Mouse (Mus musculus) thymus, adult 18-20 months (tissue): ENCODE results near the gene Ogfod1.

Experiments
- DNase-seq, 2 experiments: peaks; one replicate each; pipeline ENCODE4 v3.0.0; 2022; ENCODE audit warnings: mixed read lengths in 2 of 2

Gene Ogfod1

DNA sequence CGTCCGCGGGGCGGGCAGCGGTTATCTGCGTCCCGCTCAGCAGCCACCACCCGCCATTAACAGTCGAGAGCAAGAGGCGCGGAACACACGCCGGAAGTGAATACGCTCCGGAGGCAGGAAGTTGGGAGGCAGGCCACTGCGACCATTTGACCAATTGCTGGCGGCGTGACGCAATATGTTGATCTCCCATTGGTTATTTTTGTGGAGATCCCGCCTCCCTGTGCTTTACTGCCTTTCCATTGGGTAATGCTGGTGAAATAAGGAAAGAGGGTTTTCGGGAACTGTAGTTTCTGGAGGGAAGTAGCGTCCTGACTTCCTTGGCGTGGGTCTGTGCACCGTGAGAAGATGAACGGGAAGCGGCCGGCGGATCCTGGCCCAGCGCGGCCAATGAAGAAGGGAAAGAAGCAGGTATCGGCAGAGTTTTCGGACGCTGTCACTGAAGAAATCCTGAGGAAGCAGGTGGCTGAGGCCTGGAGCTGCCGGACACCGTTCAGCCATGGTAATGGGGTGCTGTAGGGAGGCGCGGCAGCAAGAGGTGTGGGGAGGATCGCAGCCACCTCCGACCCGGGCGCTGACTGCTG, at the start of gene Ogfod1, which contains the start of gene Nudt21:
Gene Ogfod1 (plus strand): TSS at position 255 of the 581 bp plus-strand sequence.
Gene Nudt21 (minus strand): TSS at position 88 of the 581 bp plus-strand sequence.
- DNase-seq: peak; percentile 87 to 93

DNA sequence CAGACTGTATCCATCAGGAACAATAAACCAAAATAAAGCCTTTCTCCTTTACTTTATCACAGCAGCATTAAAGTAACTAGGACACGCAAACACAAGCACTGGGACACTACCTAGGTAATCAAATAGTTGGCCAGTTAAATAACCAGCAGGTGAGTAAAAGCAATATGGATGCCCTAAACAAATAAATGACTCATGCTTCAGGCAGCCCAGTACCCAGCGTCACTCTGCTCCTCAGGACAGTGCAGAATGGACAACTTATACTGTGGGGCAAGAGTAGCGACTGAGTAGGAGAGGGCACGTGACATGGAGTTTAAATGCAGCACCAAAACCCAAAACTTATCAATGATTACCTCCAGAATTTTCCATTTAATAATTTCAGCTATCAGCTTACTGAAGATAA, 47.3 kb upstream of the Ogfod1 start:
- DNase-seq: no peak

DNA sequence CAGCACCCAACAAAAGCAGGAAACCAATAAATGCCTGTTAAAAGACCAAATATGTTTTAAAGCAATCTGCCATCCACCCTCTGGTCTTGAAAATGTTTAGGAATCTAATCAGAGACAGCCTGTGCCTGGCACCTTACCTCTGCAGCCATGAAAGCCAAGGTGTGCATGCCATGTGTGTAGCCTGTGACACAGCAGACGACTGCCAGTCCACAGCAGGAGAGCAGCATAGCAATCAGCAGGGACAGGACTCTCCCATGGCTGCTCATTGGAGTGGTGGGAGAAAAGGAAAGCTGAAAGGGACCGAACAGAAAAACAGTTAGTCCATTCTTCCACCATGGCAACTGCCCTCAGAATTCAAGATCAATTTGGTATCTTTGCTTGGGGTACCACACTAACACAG, 38.0 kb upstream of the Ogfod1 start:
- no peak for DNase-seq

DNA sequence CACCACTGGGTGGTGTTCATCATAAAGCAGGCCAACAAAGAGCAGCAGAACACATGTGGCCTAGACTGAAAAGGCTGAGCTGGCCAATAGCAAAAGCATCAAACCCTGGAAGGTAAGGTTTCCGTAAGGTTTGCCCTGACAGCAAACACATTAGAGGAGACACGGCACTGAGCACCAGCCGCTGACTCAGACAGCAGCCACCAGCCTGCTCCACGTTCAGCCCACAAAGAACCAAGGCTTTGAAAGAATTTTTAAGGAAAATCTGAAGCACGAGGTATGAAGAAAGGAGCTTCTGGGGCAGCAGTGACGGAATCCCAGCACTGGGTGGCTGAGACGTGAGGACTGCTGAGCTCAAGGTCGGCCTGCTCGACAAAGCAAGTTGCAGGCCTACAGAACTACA, 32.9 kb upstream of the Ogfod1 start:
- no peak for DNase-seq

DNA sequence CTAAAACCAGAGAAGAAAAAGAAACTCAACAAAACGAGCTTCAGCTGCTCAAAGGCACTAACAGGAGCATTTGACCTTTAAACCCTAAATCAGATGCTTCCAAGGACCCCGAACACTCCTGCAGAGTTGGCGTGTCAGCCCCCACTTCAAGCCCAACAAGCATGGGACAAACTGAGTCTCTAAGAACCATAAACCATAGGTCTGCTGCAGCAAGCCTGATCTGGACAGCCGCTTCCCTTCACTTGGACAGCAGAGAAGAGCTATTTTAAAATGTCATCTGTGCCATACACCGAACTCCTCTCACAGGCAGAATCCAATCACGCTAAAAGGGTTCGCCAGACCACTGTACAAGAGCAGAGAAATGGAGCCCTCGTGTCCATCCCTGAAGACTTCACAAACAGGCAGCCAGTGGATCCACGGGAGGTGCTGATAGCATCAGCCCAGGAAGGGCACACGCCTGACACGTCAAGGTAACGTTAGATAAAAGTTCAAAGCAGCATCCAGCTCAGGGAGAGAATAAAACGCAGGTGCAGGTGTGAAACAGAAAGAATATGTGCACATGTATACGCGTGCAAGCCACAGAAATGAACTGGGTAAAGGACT, 27.7 kb upstream of the Ogfod1 start:
- DNase-seq: no peak

DNA sequence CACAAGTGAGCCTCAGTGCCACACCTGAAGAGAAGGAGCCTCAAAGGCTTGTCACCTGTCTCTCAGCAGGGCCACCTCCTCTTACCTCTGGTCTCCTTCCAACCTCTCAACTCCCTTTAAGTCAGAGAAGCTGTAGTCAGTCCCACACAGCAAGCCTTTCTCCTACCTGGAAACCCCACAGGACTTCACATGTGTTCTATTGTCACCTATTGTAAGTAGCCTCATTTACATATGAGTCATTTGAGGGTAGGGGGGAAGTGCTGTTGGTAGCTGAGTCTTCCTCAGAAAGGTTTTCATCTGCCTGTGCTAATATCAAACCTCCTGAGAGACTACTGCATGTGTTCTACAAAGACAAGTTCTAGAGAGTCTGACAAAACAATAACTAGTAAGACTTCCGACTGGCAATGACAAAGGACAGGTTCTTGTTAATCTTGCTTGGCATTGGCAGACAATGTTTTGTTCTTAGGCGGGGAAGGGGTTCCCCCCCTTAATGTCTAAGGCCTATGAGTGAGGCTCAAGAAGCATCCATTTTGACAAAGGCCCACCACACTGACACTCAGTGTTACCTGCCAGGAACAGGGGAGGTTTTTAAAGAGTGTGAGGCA, 26.8 kb upstream of the Ogfod1 start:
- DNase-seq: no peak

DNA sequence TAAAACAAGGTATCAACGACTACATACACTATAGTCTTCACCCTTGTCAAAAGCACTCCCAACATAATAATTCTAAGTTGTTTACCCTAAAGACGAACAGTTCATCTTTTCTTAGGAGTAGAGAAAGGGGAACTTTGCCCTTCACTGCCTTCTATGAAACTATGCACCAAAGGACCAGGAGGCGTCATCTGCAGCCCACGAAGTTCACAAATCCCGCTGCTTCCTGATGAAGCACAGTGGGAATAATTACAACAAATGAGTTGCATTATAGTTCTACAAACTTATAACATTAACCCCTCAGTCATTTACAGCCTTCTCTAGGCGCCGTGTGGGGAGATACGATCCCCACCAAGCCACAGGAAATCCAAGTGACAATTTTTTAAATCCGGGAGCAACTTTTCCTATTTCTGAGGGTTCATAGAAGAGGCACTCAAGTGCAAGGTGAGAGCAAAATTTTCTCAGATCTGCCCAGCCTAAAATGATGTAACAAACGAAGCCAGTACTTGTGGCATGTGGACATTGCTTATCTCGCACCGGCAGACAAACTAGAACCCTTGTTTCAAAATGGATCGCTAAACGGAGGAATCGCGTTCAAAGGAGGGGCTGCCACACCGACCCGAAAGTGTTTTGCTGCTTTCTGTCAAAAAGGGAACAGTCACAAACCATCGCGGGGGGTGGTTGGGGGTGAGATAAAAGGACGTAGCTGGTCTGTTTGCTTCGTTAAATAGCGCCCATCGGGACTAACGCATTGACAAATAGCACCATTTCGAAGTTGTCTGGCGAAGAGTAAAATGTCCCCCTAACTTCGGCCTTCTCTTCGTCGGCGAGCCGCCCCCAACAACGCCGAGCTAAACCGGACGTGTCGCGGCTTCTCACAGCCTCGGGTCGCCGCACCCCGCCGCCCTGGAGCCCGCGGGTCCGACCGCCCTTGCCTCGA, 25.7 kb upstream of the Ogfod1 start:
- DNase-seq: peak in 1 of 2 experiments; percentile 35

DNA sequence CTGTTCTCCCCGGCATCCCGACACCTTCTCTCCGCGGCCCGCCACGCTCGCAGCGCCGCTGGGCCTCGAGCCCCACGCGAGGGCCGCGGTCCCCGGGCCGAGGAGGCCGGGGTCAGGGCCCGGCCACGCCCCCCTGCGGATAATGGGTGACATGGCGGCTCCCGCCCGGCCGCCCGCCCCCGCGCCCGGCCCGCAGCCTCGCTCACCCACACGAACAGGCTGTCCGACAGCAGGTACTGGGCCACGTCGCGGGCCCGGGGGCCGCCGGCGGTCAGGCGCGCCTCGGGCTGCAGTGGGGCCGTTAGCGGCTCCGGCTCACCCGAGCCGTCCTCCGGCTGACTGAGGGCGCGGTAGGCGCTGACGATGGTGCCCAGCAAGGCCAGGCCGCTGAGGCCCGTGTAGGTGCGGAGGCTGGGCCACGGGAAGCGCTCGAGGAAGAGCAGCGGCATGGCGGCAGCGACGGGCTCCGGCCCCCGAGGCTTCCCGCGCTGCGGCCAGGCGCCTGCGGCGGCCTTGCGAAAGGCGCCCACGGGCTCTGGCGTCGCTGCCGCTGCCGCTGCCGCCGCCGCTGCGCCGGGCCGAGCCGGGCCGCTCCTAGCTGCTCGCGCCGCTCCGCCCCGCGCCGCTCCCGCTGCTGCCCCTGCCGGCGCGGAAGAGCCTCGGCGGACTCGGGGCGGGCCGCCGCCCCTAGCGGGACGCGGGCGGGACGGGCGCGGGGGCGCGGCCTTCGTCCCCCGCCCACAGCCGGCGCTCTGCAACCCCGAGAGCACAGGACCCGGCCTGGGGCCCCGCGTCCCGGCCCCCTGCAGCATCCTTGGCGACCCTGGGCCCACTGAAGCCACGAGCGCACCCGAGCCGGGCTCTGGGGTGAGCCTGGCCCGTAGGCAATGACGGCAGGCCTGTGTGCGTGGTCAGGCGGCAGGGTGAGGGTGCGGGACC, 24.7 kb upstream of the Ogfod1 start, which contains the start of gene Amfr:
Gene Amfr (minus strand): TSS at position 830 of the 939 bp plus-strand sequence.
- DNase-seq: peak; percentile 43 to 48

DNA sequence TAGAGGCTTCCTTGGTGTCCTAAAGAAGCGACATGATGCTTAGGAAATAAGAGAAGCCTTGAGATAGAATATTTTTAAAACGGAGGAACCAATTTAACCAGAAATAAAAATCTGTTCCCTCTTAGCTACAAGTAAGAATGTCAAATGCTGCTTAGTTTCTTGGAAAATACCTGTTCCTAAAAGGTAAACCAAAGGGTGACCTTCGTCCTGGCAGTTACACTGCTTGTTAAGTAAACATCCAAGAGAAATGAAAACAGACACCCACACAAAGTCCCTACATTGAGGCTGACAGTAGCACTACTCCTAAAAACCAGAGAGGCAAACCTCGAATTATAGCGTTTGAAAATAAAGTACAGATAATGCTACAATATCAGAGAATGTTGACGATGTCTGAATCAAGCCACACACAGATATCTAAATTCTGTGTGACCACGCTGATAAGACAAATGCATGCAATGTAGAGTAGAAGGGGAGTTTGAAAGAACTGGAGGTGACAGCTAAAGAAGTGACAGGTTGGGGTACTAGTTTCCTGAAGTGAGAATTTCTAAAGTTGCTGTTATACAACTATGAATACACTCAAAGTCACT, 23.9 kb upstream of the Ogfod1 start:
- DNase-seq: no peak

DNA sequence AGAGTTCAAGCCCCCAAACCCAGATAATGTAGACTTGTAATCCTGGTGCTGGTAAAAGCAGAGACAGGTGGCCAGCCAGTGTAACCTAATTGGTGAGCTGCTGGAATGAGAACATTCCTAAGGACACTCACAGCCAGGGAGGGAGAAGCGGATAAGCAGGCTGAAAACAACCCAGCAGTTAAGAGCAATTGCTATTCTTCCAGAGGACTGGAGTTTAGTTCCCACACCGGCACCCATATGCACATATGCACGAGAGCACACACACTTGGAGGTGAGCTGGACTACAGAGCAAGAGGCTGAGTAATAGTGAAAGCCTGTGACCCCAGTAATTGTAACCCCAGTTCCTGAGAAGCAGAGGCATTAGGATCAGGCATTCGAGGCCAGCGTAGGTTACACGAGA, 13.1 kb upstream of the Ogfod1 start:
- DNase-seq: no peak

DNA sequence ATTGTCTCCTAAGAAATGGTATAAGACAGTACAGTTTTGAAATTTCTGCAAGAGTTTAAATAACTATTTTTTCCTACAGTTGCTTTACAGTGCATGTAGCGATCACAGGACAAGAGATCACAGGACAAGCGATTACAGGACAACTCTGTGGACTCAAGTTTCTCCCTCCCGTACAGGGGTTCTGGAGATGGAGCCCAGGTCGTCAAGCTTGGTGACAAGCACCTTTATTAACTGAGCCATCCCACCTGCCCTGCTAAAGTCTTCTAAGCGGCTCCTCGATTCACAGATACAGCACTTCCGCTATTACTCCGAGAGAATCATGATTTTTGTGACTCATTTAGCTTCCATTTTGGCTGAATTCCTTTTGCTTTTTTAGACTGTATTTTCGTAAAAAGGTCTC, 7.3 kb upstream of the Ogfod1 start:
- no peak for DNase-seq

DNA sequence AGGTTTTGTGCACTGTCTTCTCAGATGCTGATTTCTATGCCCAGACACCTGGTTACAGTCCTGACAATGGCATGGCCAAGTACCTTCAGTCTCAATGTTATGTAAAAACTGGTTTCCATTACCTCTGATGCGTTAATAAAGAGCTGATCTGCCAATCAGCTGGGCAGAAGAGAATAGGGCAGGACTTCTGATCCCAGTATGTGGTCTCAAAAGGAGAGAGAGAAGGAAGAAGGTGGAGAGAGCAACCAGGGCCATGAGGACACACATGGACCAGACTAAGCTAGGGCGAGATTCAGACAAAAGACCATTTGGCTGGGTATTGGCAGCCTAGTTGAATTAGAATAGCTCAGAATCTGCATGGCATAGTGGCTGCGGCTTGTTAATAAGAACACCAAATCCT, 3.4 kb upstream of the Ogfod1 start:
- DNase-seq: no peak

DNA sequence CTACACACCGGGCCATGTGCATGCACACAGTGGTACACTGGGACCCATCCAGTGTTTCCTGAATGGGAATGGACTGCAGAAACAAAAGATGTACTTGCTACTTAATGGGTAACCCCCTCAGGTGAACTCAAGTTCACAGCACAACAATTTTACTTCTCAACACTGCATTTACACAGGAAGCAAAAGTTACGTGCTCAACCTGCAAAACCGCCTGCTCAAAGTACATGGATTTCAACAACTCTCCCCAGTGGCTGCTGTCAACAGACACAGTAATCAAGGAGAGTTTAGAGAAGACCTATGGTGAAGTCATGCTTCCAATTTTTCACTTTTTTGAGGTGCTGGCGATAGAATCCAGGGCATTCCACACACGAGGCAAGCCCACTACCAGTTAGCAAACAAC, 1.8 kb upstream of the Ogfod1 start:
- no peak for DNase-seq

DNA sequence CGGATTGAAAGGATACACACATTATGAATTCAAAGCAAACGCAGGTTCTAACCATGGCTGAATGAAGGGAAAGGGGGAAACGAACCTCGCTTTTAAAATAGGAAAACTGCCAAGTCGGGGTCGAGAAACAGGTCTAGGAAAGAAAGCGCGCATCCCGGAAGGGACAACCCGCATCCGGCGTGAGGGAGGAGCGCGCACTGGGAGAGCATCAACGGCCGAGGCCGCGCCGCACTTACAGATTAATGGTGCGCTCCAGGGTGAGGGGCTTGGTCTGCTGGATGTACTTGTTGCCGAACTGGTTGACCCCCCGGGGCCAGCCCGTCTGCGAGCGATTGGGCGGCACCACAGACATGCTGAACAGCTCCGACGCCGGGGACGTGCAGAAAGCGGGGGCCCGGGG, 457 bp upstream of the Ogfod1 start:
- DNase-seq: peak; percentile 47 to 61

DNA sequence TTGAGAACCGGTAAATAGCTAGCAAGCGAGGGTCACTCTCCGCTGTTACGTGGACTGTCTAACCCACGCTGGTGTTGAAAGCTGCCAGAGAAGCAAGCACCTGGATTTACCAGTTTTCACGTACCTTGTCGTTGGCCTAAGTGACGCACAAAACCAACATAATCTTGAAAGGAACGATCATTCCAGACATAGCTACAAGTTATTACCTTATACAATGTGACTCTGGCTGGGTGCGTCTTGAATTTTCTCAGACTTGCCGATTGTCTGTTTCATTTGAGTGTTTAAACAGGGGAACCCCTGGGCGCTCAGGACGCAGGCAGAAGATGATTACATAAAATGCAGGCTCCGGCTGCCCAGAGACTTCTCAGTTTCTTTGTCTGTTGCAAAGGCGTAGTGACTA, 808 bp downstream of the Ogfod1 start:
- DNase-seq: no peak

DNA sequence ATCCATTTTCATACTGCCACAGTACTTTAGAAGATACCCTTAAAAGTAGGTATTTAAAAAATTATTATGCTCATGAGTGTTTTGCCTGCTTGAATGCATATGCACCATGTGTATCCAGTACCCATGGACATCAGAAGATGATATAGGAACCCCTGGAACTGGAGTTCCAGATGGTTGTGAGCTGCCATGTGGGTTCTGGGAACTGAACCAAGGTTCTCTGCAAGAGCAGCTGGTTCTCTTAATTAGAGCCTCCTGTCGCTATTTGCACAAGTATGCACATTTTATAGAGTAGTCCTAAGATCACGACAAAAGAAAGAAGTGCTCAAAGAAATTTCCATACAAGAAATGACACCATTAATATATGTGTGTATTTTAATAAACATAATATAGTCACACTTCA, 10.8 kb downstream of the Ogfod1 start:
- DNase-seq: no peak

DNA sequence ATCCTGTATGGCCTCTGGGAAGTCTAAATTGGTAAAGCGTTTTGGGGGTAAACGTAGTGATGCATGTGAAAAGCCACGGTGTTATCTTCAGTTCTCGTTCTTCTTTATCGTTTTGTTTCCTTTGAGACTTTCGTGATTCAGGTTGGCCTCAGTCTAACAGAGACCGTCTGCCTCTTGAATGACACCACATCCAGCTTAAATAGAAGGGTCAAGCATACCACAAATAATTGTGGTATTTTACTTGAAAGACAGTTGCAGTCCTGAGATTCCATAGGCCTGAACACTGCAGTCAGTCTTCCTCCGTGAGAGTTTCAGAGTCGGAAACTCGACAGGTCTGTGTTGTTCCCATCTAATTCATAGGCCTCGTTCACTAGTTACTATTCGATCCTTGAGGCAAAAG, 15.7 kb downstream of the Ogfod1 start:
- no peak for DNase-seq

DNA sequence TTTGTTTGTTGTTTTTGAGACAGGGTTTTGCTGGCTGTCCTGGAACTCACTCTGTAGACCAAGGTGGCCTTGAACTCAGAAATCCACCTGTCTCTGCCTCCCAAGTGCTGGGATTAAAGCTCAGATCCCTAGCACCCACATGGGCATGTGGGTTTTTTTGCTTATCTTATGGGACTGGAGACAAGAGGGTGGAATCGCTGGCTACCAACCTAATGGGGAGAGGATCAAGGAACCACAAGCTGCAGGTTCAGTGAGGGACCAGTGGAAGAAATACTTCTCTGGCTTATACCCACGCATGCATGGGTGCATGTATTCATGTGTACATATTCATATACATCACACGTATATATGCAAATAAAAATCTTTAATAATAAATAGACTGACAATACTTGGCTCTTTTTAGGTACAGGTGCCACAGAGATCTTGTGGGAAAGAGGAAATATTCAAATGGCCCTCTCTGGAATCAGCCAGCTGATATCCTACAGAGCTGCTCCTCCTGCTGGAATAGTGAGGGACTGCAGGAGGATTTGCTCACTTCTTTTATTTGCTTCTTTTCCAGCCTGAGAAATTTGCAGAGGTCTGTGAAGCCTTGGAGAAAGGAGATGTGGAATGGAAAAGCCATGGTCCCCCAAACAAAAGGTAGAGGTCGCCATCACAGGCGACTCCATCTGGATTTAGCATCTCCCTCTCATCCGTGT, 20.3 kb downstream of the Ogfod1 start:
- DNase-seq: no peak

DNA sequence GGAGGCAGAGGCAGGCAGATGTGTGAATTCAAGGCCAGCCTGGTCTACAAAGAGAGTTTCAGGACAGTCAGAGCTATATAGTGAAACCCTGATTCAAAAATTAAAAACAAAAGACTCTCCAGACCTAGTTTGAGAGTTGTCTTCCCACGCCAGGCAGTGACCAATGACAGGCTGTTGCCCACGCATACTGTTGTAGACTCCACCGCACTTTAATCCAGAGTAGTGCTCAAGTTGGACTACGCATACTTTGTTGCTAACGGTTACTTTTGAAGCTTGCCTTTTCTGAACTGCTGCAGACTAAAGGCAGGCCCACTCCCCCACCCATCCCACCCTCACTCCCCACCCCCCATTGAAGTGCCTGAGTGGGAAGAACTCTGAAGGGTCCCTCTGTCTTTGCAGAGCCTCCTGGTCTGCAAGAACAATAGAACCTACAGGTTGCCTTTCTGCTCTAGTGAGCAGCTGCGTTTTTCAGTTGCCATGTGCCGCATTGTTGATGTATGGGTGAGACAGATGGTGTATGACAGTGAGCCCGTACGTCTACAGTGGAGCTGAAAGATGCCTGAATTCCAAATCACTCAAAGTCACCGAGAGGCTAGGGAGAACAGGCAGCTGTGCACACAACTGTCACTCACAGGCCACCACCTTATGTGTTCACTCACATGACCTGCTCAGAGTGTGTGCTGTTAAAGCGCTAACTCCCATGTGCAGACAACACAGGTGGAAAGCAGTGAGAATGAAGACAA, 29.3 kb downstream of the Ogfod1 start:
- no peak for DNase-seq

DNA sequence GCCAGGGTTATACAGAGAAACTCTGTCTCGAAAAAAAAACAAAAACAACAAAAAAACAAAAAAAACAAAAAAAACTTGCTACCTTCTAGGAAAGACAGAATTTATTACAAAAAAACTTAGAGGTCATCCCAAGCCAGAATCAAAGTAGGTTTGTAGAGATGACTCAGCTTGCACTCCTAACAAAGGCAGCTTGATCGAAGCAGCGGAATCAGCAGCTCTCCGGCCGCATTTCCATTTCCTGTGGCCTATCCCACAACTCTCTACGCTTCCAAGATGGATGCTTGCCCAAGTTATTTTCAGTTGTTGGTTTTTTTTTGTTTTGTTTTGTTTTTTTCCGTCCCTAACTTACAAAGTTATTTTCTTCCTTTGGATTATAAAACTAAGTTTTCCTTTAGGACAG, 31.8 kb downstream of the Ogfod1 start:
- DNase-seq: no peak
